Mouse (Mus musculus) bone marrow macrophage, adult 2 months (primary cell): ENCODE results near the gene Kcnk7. TPM values are rescaled to one million over a fixed set of nuclear protein-coding genes. Genes with fewer than 3 reads are reported as not detected.

Experiments
- H3K27ac ChIP-seq: 2 replicates; pipeline ENCODE4 v1.5.1; 2012; ENCODE audit warnings: low read depth, low read length; ENCODE audit not compliant: insufficient read depth
- H3K4me1 ChIP-seq: 2 replicates; pipeline ENCODE4 v1.6.1; 2012; ENCODE audit warnings: low read length; ENCODE audit not compliant: control insufficient read depth, insufficient read depth
- H3K4me3 ChIP-seq: 2 replicates; pipeline ENCODE4 v1.5.1; 2012; ENCODE audit warnings: mild to moderate bottlenecking, low read length, moderate library complexity; ENCODE audit not compliant: insufficient read depth
- CTCF ChIP-seq: IDR thresholded peaks from 2 replicates; pipeline ENCODE4 v1.5.1; 2012; ENCODE audit warnings: low read depth, mild to moderate bottlenecking, low read length, moderate library complexity
- POLR2A ChIP-seq: IDR thresholded peaks from 2 replicates; pipeline ENCODE4 v1.6.1; 2012; ENCODE audit warnings: mild to moderate bottlenecking, low read depth, low read length, borderline replicate concordance
- polyA plus RNA-seq: library from polyadenylated mRNA; stranded (reverse); fragments of >200 nt; gene quantifications from 2 replicates; pipeline ENCODE4 v1.2.4, GENCODE M21; 2012; ENCODE audit not compliant: missing spikeins, insufficient read depth, insufficient read length

Gene Kcnk7
- polyA plus RNA-seq, 1 experiment: not detected

- H3K4me3 ChIP-seq: peak overlapping the region; percentile 86
- H3K4me1 ChIP-seq: peaks cover 27% of the 10 kb centered on the region
- peak overlapping the region; percentile 97 for H3K27ac ChIP-seq
- TF ChIP-seq CTCF (no peak), POLR2A (no peak)
These were observed 21.0 kb downstream of the Kcnk7 start for GRCm38 (mm10) chr19:5725029-5725707.

GRCm38 (mm10) chr19:5725767-5726515 lies 21.8 kb downstream of the Kcnk7 start, which contains the start of gene Ehbp1l1:
TSS of gene Ehbp1l1 (minus strand) at chr19:5726317.
- peak within 1 kb of the TSS; percentile 97 for H3K27ac ChIP-seq
- H3K4me3 ChIP-seq: peak within 1 kb of the TSS; percentile 86
- TF ChIP-seq POLR2A: no peak
- TF ChIP-seq CTCF: no peak; the same call in 1 of the 2 replicates
- H3K4me1 ChIP-seq: peaks cover 27% of the 10 kb centered on the region

GRCm38 (mm10) chr19:5726961-5727578 lies 22.9 kb downstream of the Kcnk7 start:
- peaks cover 30% of the 10 kb centered on the region for H3K4me1 ChIP-seq

GRCm38 (mm10) chr19:5727701-5728100 lies 23.5 kb downstream of the Kcnk7 start:
- Histone ChIP-seq H3K4me3 (peak overlapping the region; percentile 96), H3K4me1 (peaks cover 24% of the 10 kb centered on the region)
- TF ChIP-seq CTCF (peak; percentile 79), POLR2A (no peak)

More at GRCm38 (mm10) chr19:5726961-5727578, 22.9 kb downstream of the Kcnk7 start:
- peak overlapping the region; percentile 86 for H3K4me3 ChIP-seq
- TF ChIP-seq CTCF: no peak
- TF ChIP-seq POLR2A: no peak
- H3K27ac ChIP-seq: peak overlapping the region; percentile 87

GRCm38 (mm10) chr19:5728631-5729443 lies 24.7 kb downstream of the Kcnk7 start:
- H3K4me3 ChIP-seq: peak overlapping the region; percentile 96
- peaks cover 17% of the 10 kb centered on the region; the same call in 1 of the 2 replicates for H3K4me1 ChIP-seq
- peak overlapping the region; percentile 87 for H3K27ac ChIP-seq
- no peak for TF ChIP-seq CTCF
- no peak for TF ChIP-seq POLR2A

More at GRCm38 (mm10) chr19:5727701-5728100, 23.5 kb downstream of the Kcnk7 start:
- peak overlapping the region; percentile 87 for H3K27ac ChIP-seq

GRCm38 (mm10) chr19:5729444-5729815 lies 25.3 kb downstream of the Kcnk7 start, which contains the start of gene Fam89b:
TSS of gene Fam89b (minus strand) at chr19:5729653.
- Histone ChIP-seq H3K27ac (peak within 1 kb of the TSS; percentile 87), H3K4me3 (peak within 1 kb of the TSS; percentile 96), H3K4me1 (peaks cover 14% of the 10 kb centered on the region; the same call in 1 of the 2 replicates)
- TF ChIP-seq CTCF (no peak), POLR2A (peak; percentile 93)

GRCm38 (mm10) chr19:5730314-5731186 lies 26.4 kb downstream of the Kcnk7 start:
- TF ChIP-seq POLR2A (no peak), CTCF (no peak)
- Histone ChIP-seq H3K4me1 (peaks cover 14% of the 10 kb centered on the region; the same call in 1 of the 2 replicates), H3K4me3 (peak overlapping the region; percentile 92), H3K27ac (no peak overlapping the region)

- TF ChIP-seq POLR2A: no peak
- H3K4me3 ChIP-seq: peak overlapping the region; percentile 92
- no peak overlapping the region for H3K27ac ChIP-seq
- peaks cover 14% of the 10 kb centered on the region; the same call in 1 of the 2 replicates for H3K4me1 ChIP-seq
These were observed 27.3 kb downstream of the Kcnk7 start for GRCm38 (mm10) chr19:5731264-5731978.
